Mouse (Mus musculus): ENCODE measurements around the gene Oas1h. TPM values are rescaled to one million over a fixed set of nuclear protein-coding genes. Genes with fewer than 3 reads are reported as not detected.
"Not testable (repeated sequence)": the region's sequence is repeated elsewhere in the genome, so short reads cannot be mapped to it uniquely, and the experiment has no call there.

Gene Oas1h
- polyA plus RNA-seq, 1 experiment: not detected

DNA sequence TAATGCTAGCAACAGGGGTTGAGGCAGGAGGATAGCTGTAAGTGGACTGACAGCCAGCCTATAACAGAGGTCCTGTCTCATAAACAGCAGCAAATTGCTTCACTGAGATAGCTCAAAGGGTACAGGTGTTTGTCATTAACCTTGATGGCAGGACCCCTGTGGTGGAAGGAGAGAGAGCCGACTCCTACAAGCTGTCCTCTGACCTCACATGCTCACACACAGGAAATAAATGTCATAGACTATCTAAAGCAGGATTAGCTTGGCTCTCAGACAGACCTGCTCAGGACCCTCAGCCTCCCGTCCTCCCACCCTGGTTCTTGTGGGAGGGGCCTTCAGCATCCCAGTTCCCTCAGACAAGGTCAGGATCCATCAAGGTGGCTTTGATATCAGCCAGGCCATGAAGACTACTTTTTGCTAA lies 31.0 kb downstream of the Oas1h start:
- H3K4me2 ChIP-seq (ENCODE audit: low read depth): no peak overlapping the region

DNA sequence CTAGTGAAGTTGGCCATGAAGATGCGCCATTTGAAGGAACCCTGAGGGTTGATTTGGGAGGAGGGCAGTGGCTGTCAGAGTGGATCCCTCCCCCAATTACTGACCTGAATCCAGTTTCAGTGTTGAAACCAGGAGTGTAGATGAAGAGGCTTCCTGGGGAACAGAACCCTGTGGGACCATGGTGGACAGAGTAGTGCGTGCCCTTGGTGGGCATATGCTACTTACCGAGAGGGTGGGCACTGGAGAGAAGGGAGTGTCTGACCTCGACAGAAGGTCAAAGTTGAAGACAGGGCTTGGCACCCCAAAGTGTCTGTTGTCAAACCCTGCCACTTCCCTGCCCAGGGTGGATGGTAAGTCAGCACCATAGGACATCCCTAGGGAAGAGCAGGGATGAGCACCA lies 32.6 kb downstream of the Oas1h start:
- not testable (repeated sequence) for H3ac ChIP-seq (ENCODE audit: control insufficient read depth, insufficient read length); H3K4me3 ChIP-seq; H3K4me2 ChIP-seq (ENCODE audit: low read depth); H3K79me2 ChIP-seq (ENCODE audit: control insufficient read depth, insufficient read depth); H3K27me3 ChIP-seq (ENCODE audit: control insufficient read depth, insufficient read depth, insufficient read length); H3K36me3 ChIP-seq (ENCODE audit: control insufficient read depth, insufficient read depth)

More for the DNA sequence above, 31.0 kb downstream of the Oas1h start:
- no peak overlapping the region for H3K4me3 ChIP-seq
- no peak for TF ChIP-seq E2F4 (IDR thresholded peaks at IDR 0.05; ENCODE audit: insufficient read depth)
- no peak for TF ChIP-seq CEBPB (IDR thresholded peaks at IDR 0.05; ENCODE audit: insufficient read depth, poor library complexity, severe bottlenecking)
- TF ChIP-seq MAX (IDR thresholded peaks at IDR 0.05; ENCODE audit: low read depth): no peak
- no peak for TF ChIP-seq REST (IDR thresholded peaks at IDR 0.05; ENCODE audit: insufficient read depth, insufficient read length)
- TF ChIP-seq TCF12 (IDR thresholded peaks at IDR 0.05; ENCODE audit: insufficient read depth, poor library complexity, severe bottlenecking): no peak
- no peak for TF ChIP-seq POLR2A (IDR thresholded peaks at IDR 0.05; ENCODE audit: insufficient read length, low read depth)
- no peak for TF ChIP-seq MYOD1 (IDR thresholded peaks at IDR 0.05; ENCODE audit: control insufficient read depth in 1 of 3, insufficient read length in 2 of 3, low read depth in 2 of 3)
- TF ChIP-seq TCF3 (IDR thresholded peaks at IDR 0.05; ENCODE audit: insufficient read length, low read depth): no peak
- TF ChIP-seq MYOG (IDR thresholded peaks at IDR 0.05; ENCODE audit: control insufficient read depth in 1 of 3, insufficient read depth in 1 of 3, insufficient read length in 2 of 3, low read depth in 2 of 3): no peak
- TF ChIP-seq SRF (IDR thresholded peaks at IDR 0.05; ENCODE audit: control insufficient read depth, insufficient read length, low read depth): no peak
- no peak for TF ChIP-seq POLR2AphosphoS2 (IDR thresholded peaks at IDR 0.05; ENCODE audit: insufficient read length, low read depth)
- no peak for TF ChIP-seq USF1 (IDR thresholded peaks at IDR 0.05; ENCODE audit: low read depth)
- H3K36me3 ChIP-seq (ENCODE audit: control insufficient read depth, insufficient read depth): no peaks in the 10 kb centered on the region
- no peaks in the 10 kb centered on the region for H3K79me2 ChIP-seq (ENCODE audit: control insufficient read depth, insufficient read depth)
- no peak overlapping the region for H3ac ChIP-seq (ENCODE audit: control insufficient read depth, insufficient read length)
- no peaks in the 10 kb centered on the region for H3K27me3 ChIP-seq (ENCODE audit: control insufficient read depth, insufficient read depth, insufficient read length)

DNA sequence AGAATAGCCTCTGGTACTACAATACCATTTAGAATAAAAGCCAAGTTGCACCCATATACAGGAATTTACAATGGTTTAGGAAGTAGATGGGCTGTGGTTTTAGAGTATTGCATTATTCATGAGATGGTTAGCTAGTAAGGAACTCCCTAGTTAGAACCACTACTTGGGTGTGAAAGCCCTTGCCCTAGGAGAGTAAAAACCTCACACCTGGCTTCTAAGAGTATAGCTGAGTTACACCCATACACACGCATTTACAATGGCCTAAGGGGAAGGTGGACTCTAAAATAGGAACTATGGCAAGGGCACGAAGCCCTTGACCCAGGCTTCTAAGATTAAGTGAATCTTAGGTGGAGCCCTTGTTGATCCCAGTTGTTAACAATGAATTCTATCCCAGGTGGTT lies 33.5 kb downstream of the Oas1h start:
- H3K4me2 ChIP-seq (ENCODE audit: low read depth); H3K27me3 ChIP-seq (ENCODE audit: control insufficient read depth, insufficient read depth, insufficient read length); H3K36me3 ChIP-seq (ENCODE audit: control insufficient read depth, insufficient read depth); H3ac ChIP-seq (ENCODE audit: control insufficient read depth, insufficient read length); H3K4me3 ChIP-seq; H3K79me2 ChIP-seq (ENCODE audit: control insufficient read depth, insufficient read depth): not testable (repeated sequence)

DNA sequence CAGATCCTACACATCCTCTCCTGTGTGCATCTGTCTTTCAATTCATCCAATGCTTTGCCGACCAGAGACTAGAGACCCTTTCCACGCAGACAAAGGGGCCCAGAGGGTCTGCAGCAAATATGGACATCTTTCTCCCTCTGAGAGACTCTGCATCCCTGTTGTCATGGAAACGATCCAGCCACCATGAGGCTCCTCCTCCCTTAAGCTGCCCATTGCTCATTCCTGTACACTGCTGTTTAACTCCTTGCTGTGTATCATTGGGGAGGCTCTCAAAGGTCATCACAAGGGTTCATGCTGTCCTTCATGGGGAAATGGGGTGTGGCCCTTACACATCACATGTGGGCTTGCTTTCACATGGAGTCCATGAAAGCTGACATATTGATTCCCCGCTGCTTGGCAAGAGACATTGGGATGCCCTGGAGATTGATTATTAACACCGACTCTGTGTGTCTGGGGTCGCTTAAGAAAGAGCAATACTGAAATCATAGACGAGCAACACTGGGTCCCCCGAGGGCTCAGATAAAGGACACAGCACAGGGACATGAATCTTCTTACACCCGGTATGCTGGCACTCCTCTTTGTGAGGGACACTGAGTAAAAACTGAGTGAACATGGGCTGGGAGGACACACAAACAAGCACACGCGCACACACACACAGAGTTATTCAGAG lies 34.1 kb downstream of the Oas1h start:
- Histone ChIP-seq H3K36me3 (ENCODE audit: control insufficient read depth, insufficient read depth) (no peaks in the 10 kb centered on the region), H3K4me2 (ENCODE audit: low read depth) (no peak overlapping the region), H3K27me3 (ENCODE audit: control insufficient read depth, insufficient read depth, insufficient read length) (no peaks in the 10 kb centered on the region), H3ac (ENCODE audit: control insufficient read depth, insufficient read length) (no peak overlapping the region), H3K79me2 (ENCODE audit: control insufficient read depth, insufficient read depth) (no peaks in the 10 kb centered on the region), H3K4me3 (no peak overlapping the region)
- TF ChIP-seq MYOG (IDR thresholded peaks at IDR 0.05; ENCODE audit: control insufficient read depth in 1 of 3, insufficient read depth in 1 of 3, insufficient read length in 2 of 3, low read depth in 2 of 3) (no peak), SRF (IDR thresholded peaks at IDR 0.05; ENCODE audit: control insufficient read depth, insufficient read length, low read depth) (no peak), MYOD1 (IDR thresholded peaks at IDR 0.05; ENCODE audit: control insufficient read depth in 1 of 3, insufficient read length in 2 of 3, low read depth in 2 of 3) (no peak), E2F4 (IDR thresholded peaks at IDR 0.05; ENCODE audit: insufficient read depth) (no peak), POLR2AphosphoS2 (IDR thresholded peaks at IDR 0.05; ENCODE audit: insufficient read length, low read depth) (no peak), TCF12 (IDR thresholded peaks at IDR 0.05; ENCODE audit: insufficient read depth, poor library complexity, severe bottlenecking) (no peak), MAX (IDR thresholded peaks at IDR 0.05; ENCODE audit: low read depth) (no peak), CEBPB (IDR thresholded peaks at IDR 0.05; ENCODE audit: insufficient read depth, poor library complexity, severe bottlenecking) (no peak), USF1 (IDR thresholded peaks at IDR 0.05; ENCODE audit: low read depth) (no peak), REST (IDR thresholded peaks at IDR 0.05; ENCODE audit: insufficient read depth, insufficient read length) (no peak)

DNA sequence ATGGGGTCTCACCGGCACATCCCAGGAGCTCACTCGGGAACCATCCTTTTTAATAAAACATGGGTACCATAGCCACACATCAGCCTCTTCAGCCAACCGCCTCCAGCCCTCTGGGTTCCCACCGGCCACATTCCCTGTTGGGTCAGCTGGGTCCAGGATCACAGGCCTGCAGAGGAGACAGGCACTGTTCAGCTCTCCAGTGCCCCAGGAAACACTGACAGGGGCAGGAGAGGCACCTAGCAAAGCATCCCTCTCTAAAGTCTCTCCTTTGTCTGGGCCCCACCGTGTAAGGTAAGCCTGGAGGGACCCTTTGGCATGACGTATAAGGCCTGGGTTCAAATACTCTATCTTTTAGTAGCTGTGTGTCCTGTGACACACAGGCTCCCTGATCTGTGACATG lies 37.1 kb downstream of the Oas1h start:
- Histone ChIP-seq H3K27me3 (ENCODE audit: control insufficient read depth, insufficient read depth, insufficient read length) (no peaks in the 10 kb centered on the region), H3K36me3 (ENCODE audit: control insufficient read depth, insufficient read depth) (no peaks in the 10 kb centered on the region), H3K4me3 (no peak overlapping the region)

More for the DNA sequence above, 37.1 kb downstream of the Oas1h start:
- Histone ChIP-seq H3K4me2 (ENCODE audit: low read depth) (no peak overlapping the region), H3K79me2 (ENCODE audit: control insufficient read depth, insufficient read depth) (no peaks in the 10 kb centered on the region), H3ac (ENCODE audit: control insufficient read depth, insufficient read length) (no peak overlapping the region)
- TF ChIP-seq POLR2A (IDR thresholded peaks at IDR 0.05; ENCODE audit: insufficient read length, low read depth) (no peak), MYOD1 (IDR thresholded peaks at IDR 0.05; ENCODE audit: control insufficient read depth in 1 of 3, insufficient read length in 2 of 3, low read depth in 2 of 3) (no peak), USF1 (IDR thresholded peaks at IDR 0.05; ENCODE audit: low read depth) (no peak), MYOG (IDR thresholded peaks at IDR 0.05; ENCODE audit: control insufficient read depth in 1 of 3, insufficient read depth in 1 of 3, insufficient read length in 2 of 3, low read depth in 2 of 3) (no peak), SRF (IDR thresholded peaks at IDR 0.05; ENCODE audit: control insufficient read depth, insufficient read length, low read depth) (no peak), POLR2AphosphoS2 (IDR thresholded peaks at IDR 0.05; ENCODE audit: insufficient read length, low read depth) (no peak), TCF3 (IDR thresholded peaks at IDR 0.05; ENCODE audit: insufficient read length, low read depth) (no peak), MAX (IDR thresholded peaks at IDR 0.05; ENCODE audit: low read depth) (no peak), CEBPB (IDR thresholded peaks at IDR 0.05; ENCODE audit: insufficient read depth, poor library complexity, severe bottlenecking) (no peak), E2F4 (IDR thresholded peaks at IDR 0.05; ENCODE audit: insufficient read depth) (no peak), REST (IDR thresholded peaks at IDR 0.05; ENCODE audit: insufficient read depth, insufficient read length) (no peak), TCF12 (IDR thresholded peaks at IDR 0.05; ENCODE audit: insufficient read depth, poor library complexity, severe bottlenecking) (no peak)
